Mouse (Mus musculus) brain, adult 2 months (tissue): ENCODE measurements at regions not wholly inside any gene's neighbourhood (a gene's known extent, or its start where the extent isn't known, plus 50 kb on each side); places are given as distances from the start of the nearest gene placed in this dataset.

ENCODE experiments used
- DNase-seq: peaks from one replicate; pipeline ENCODE4 v3.0.0; 2011; ENCODE audit warnings: low read depth, low spot score

GRCm38 (mm10) chr5:61863426-61863825, 54.8 kb downstream of the G6pd2 start:
- peak; percentile 65 for DNase-seq
